Mouse (Mus musculus) cerebellum, adult 2 months (tissue): Measurements from ENCODE around the gene Scfd2. TPM values are rescaled to one million over a fixed set of nuclear protein-coding genes. Genes with fewer than 3 reads are reported as not detected.
A peak's percentile ranks its signal among the peaks of the same experiment; 100 is the strongest.

ENCODE experiments used
- DNase-seq, 2 experiments: peaks; one replicate each; pipeline ENCODE4 v3.0.0; 2021
- H3K27ac ChIP-seq: fragments of 200-500 bp; 2 replicates; pipeline ENCODE4 v1.5.1; 2012; ENCODE audit warnings: low read length, control low read depth, inconsistent platforms; ENCODE audit not compliant: insufficient read depth
- H3K27me3 ChIP-seq: fragments of 200-500 bp; 2 replicates; pipeline ENCODE4 v1.6.1; 2012; ENCODE audit warnings: inconsistent platforms, mild to moderate bottlenecking, low read length, moderate library complexity; ENCODE audit not compliant: control insufficient read depth, insufficient read depth
- H3K4me1 ChIP-seq: fragments of 200-500 bp; 2 replicates; pipeline ENCODE4 v1.6.1; 2011; ENCODE audit warnings: low read length; ENCODE audit not compliant: control insufficient read depth, insufficient read depth
- H3K4me3 ChIP-seq: fragments of 200-500 bp; replicated peaks from 2 replicates; pipeline ENCODE3; 2011; ENCODE audit warnings: mild to moderate bottlenecking, low read depth, low read length, control low read depth; ENCODE audit not compliant: insufficient read depth
- CTCF ChIP-seq: fragments of 200-500 bp; IDR thresholded peaks from 2 replicates; pipeline ENCODE4 v1.5.1; 2011; ENCODE audit warnings: low read depth, mild to moderate bottlenecking, control low read depth, low read length, moderate library complexity, borderline replicate concordance; ENCODE audit not compliant: insufficient read depth
- POLR2A ChIP-seq: fragments of 200-500 bp; IDR thresholded peaks from 2 replicates; pipeline ENCODE4 v1.6.1; 2011; ENCODE audit warnings: low read length, control low read depth, borderline replicate concordance; ENCODE audit not compliant: insufficient read depth
- WGBS: fragments of 180-500 bp; shearing (Covaris S2); methylation state at CpG from one replicate; pipeline ENCODE4 v1.1.7; 2018; 5-methylcytosine and 5-hydroxymethylcytosine counted together
- polyA plus RNA-seq: library from polyadenylated mRNA; depleted of rRNA; stranded (reverse); fragments of >200 nt; gene quantifications from 2 replicates; pipeline ENCODE4 v1.2.3, GENCODE M21; 2012

Scfd2 gene
- polyA plus RNA-seq, 1 experiment, result 17.7 TPM

- DNase-seq, result no peak
- Histone ChIP-seq H3K27me3 (no peaks in the 10 kb centered on the region), H3K27ac (no peak overlapping the region), H3K4me1 (peaks cover 10% of the 10 kb centered on the region), H3K4me3 (no peak overlapping the region)
- WGBS, result 83% methylated on average over 12 of the region's 12 CpGs
- TF ChIP-seq POLR2A (no peak), CTCF (no peak)
Observed at GRCm38 (mm10) chr5:74172208-74172607, 359.4 kb downstream of the Scfd2 start.

GRCm38 (mm10) chr5:74171768-74172167 lies 359.8 kb downstream of the Scfd2 start:
- TF ChIP-seq POLR2A (no peak), CTCF (no peak)
- Histone ChIP-seq H3K27me3 (no peaks in the 10 kb centered on the region), H3K4me1 (peaks cover 10% of the 10 kb centered on the region), H3K4me3 (no peak overlapping the region), H3K27ac (no peak overlapping the region)
- 86% methylated on average over 9 of the region's 9 CpGs for WGBS
- no peak for DNase-seq

GRCm38 (mm10) chr5:74168085-74168484 lies 363.5 kb downstream of the Scfd2 start:
- DNase-seq, result no peak
- H3K4me1 ChIP-seq, result no peaks in the 10 kb centered on the region
- no peaks in the 10 kb centered on the region for H3K27me3 ChIP-seq
- H3K27ac ChIP-seq, result no peak overlapping the region
- H3K4me3 ChIP-seq, result no peak overlapping the region
- TF ChIP-seq CTCF, result no peak
- no peak for TF ChIP-seq POLR2A
- 91% methylated on average over 3 of the region's 3 CpGs for WGBS

GRCm38 (mm10) chr5:74166642-74167041 lies 364.9 kb downstream of the Scfd2 start:
- WGBS, result 94% methylated on average over 3 of the region's 3 CpGs
- H3K4me1 ChIP-seq, result 0 out of 2 replicates have a peak, but pooled peaks cover under 1% of the 10 kb centered on the region
- H3K27me3 ChIP-seq, result no peaks in the 10 kb centered on the region
- no peak for DNase-seq
- H3K27ac ChIP-seq, result no peak overlapping the region
- TF ChIP-seq POLR2A (no peak), CTCF (no peak)
- no peak overlapping the region for H3K4me3 ChIP-seq

- WGBS, result 93% methylated on average over 7 of the region's 7 CpGs
- Histone ChIP-seq H3K27ac (no peak overlapping the region), H3K4me1 (peaks cover 5% of the 10 kb centered on the region; the same call in 1 of the 2 replicates), H3K27me3 (no peaks in the 10 kb centered on the region), H3K4me3 (no peak overlapping the region)
- DNase-seq, result no peak
- no peak for TF ChIP-seq CTCF
- no peak for TF ChIP-seq POLR2A
Observed at GRCm38 (mm10) chr5:74164547-74164946, 367.0 kb downstream of the Scfd2 start.

GRCm38 (mm10) chr5:74163141-74163540 lies 368.4 kb downstream of the Scfd2 start:
- Histone ChIP-seq H3K4me1 (peaks cover 5% of the 10 kb centered on the region; the same call in 1 of the 2 replicates), H3K4me3 (no peak overlapping the region), H3K27me3 (no peaks in the 10 kb centered on the region), H3K27ac (no peak overlapping the region)
- WGBS, result 45% methylated on average over 6 of the region's 6 CpGs
- TF ChIP-seq CTCF (no peak), POLR2A (no peak)
- no peak for DNase-seq

GRCm38 (mm10) chr5:74162013-74162412 lies 369.5 kb downstream of the Scfd2 start:
- no peak overlapping the region for H3K27ac ChIP-seq
- no peak for TF ChIP-seq CTCF
- TF ChIP-seq POLR2A, result no peak
- WGBS, result 44% methylated on average over 3 of the region's 3 CpGs
- H3K4me3 ChIP-seq, result no peak overlapping the region
- no peak for DNase-seq
- peaks cover 5% of the 10 kb centered on the region; the same call in 1 of the 2 replicates for H3K4me1 ChIP-seq
- no peaks in the 10 kb centered on the region for H3K27me3 ChIP-seq

- Histone ChIP-seq H3K27me3 (no peaks in the 10 kb centered on the region), H3K4me3 (no peak overlapping the region), H3K4me1 (peaks cover 5% of the 10 kb centered on the region; the same call in 1 of the 2 replicates), H3K27ac (no peak overlapping the region)
- peak in 1 of 2 experiments; percentile 17 for DNase-seq
- no peak for TF ChIP-seq CTCF
- TF ChIP-seq POLR2A, result no peak
- 20% methylated on average over 15 of the region's 15 CpGs for WGBS
Observed at GRCm38 (mm10) chr5:74161297-74161926, 370.1 kb downstream of the Scfd2 start.

- TF ChIP-seq POLR2A (no peak), CTCF (no peak)
- DNase-seq, result no peak
- H3K4me3 ChIP-seq, result no peak overlapping the region
- WGBS, result 93% methylated on average over 4 of the region's 4 CpGs
- peaks cover 10% of the 10 kb centered on the region for H3K4me1 ChIP-seq
- H3K27ac ChIP-seq, result no peak overlapping the region
- no peaks in the 10 kb centered on the region for H3K27me3 ChIP-seq
Observed at GRCm38 (mm10) chr5:74160349-74160748, 371.2 kb downstream of the Scfd2 start.
